Mouse (Mus musculus): ENCODE measurements around the gene Zfp825. TPM values are rescaled to one million over a fixed set of nuclear protein-coding genes. Genes with fewer than 3 reads are reported as not detected.
"Not testable (repeated sequence)": the region's sequence is repeated elsewhere in the genome, so short reads cannot be mapped to it uniquely, and the experiment has no call there.

Gene Zfp825
- 13.2 and 14.8 TPM in 2 replicates for polyA plus RNA-seq (2016; fragmentation: Nextera tagmentation; extraction: Ambion mirVana)

DNA sequence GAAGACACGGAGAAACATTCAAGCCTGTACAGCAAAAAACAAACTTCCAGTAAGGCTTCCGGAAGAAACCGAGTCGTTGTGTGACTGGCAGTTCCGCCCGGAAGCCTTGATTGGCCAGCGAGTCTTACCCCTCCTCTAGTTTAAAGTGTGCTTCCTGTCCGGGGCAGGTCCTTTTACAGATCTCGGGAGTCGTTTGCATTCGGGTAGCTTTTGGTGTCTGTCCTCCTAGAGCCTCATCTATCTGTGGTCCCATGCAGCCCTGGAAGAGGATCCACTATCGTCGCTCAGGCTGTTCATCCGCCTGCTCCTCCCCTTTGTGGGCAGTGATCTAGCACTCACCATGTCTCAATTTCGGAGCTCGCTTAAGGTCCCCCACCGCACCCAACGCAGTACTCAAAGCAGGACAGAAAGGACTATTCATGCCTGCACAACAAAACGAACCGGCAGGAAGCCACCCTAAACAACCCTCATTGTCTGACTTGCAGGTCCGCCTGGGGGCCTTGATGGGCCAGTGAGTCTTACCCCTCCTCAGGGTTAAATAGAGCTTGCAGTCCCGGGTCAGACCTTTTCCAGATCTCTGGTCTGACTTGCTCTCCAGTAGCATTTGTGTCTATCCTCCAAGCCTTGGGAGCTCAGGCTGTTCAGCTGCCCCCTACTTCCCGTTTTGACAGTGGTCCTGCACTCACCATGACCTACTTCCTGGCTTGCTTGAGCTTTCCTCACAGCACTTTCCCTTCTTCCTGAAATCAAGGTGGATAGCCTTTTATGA is at the start of gene Zfp825:
Gene Zfp825 (minus strand): TSS at position 82 of the 769 bp plus-strand sequence.
- Histone ChIP-seq H3K27me3 (replicated peaks) (no peaks in the 10 kb centered on the region), H3K4me3 (peak within 1 kb of the TSS; percentile 71), H3K4me1 (replicated peaks) (peaks cover 3% of the 10 kb centered on the region; the same call in 1 of the 2 replicates), H3K4me2 (peak within 1 kb of the TSS; percentile 96), H3K27ac (ENCODE audit: poor library complexity, severe bottlenecking) (peak within 1 kb of the TSS; percentile 91), H3K9ac (peak within 1 kb of the TSS; percentile 83), H3K9me3 (replicated peaks) (no peaks in the 10 kb centered on the region), H3K36me3 (no peaks in the 10 kb centered on the region)
- WGBS, result under 1% methylated on average over 23 of the region's 23 CpGs
- ATAC-seq (ENCODE audit: insufficient number of reproducible peaks, low FRiP score), result peak; percentile 93

DNA sequence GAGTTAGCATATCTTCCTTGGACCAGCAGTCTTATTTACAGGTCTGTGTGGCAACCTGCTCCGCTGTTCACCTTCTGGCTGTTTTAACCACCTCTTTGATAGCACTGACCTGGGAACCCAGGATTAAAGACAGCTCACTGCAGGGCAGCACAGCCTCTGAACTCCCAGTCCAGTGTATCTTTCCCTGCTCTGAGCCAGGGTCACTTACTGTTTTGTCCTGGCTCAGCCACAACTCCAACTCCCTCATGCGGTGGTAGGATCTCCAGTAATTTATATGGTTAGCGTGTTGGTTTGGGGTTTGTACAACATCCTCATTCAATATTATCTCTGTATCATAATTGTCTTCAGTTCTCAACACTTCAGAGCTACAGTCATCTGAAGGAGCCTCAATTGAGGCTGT is 41.6 kb upstream of the Zfp825 start:
- ATAC-seq (ENCODE audit: insufficient number of reproducible peaks, low FRiP score); H3K36me3 ChIP-seq; H3K27ac ChIP-seq (ENCODE audit: poor library complexity, severe bottlenecking); H3K4me2 ChIP-seq; H3K9me3 ChIP-seq (replicated peaks); H3K4me1 ChIP-seq (replicated peaks); H3K27me3 ChIP-seq (replicated peaks); H3K4me3 ChIP-seq; H3K9ac ChIP-seq: not testable (repeated sequence)
- WGBS, result 85% methylated on average over 3 of the region's 3 CpGs

DNA sequence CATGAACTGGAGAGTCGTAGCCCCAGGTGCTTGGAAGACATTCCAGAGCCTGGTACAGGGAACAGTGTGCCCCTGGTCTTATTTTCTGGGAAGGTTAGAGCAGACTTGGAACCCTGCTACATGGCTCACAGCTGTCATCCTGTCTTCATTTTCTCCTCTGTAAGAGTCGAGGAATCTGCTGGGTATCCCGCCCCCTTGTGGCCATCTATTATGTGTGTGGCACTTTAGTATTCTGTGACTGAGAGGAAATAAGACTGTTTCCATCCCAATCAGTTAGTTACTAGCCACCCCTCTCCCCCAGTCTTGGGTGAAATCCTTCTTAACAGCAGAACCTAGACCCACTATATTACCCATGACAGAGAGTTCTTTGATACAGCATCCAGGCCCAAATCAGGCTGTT is 41.1 kb upstream of the Zfp825 start:
- not testable (repeated sequence) for H3K4me1 ChIP-seq (replicated peaks); ATAC-seq (ENCODE audit: insufficient number of reproducible peaks, low FRiP score); H3K27ac ChIP-seq (ENCODE audit: poor library complexity, severe bottlenecking); H3K9ac ChIP-seq; H3K4me3 ChIP-seq; H3K9me3 ChIP-seq (replicated peaks); H3K4me2 ChIP-seq; H3K36me3 ChIP-seq; H3K27me3 ChIP-seq (replicated peaks)
- 16% methylated on average over 3 of the region's 3 CpGs for WGBS

DNA sequence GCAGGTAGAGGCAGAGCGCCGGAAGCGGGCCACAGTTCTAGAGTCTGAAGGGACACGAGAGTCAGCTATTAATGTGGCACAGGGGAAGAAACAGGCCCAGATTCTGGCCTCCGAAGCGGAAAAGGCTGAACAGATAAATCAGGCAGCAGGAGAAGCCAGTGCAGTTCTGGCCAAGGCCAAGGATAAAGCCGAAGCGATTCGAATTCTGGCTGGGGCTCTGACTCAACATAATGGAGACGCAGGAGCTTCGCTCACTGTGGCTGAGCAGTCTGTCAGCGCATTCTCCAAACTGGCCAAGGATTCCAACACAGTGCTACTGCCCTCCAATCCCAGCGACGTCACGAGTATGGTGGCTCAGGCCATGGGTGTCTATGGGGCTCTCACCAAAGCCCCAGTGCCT is 40.3 kb upstream of the Zfp825 start:
- Histone ChIP-seq H3K4me2 (no peak overlapping the region), H3K27me3 (replicated peaks) (no peaks in the 10 kb centered on the region), H3K4me1 (replicated peaks) (no peaks in the 10 kb centered on the region), H3K27ac (ENCODE audit: poor library complexity, severe bottlenecking) (no peak overlapping the region), H3K36me3 (no peaks in the 10 kb centered on the region), H3K4me3 (no peak overlapping the region), H3K9ac (no peak overlapping the region), H3K9me3 (replicated peaks) (0 out of 2 replicates have a peak, but pooled peaks cover 4% of the 10 kb centered on the region)
- 86% methylated on average over 15 of the region's 15 CpGs for WGBS
- no peak for ATAC-seq (ENCODE audit: insufficient number of reproducible peaks, low FRiP score)

DNA sequence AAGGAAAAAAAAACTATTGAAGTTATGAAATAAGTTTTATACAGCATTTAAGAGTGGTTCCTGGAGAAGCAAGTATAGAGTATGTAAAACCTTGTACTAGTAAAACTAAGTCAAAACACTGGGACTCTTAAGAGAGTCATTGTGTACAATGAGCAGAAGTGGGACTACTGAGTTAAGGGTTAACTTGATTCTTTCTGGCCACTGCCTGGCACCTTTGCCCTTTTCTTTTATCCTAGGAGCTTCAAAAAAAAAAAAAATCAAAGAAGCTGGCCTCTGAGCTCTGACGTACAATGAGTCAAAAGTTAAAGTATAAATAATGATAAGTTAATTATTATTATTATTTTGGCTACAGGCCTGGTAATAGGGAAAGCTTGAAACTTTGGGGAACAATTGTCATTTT is 37.5 kb upstream of the Zfp825 start:
- not testable (repeated sequence) for H3K9ac ChIP-seq; H3K4me2 ChIP-seq; H3K4me1 ChIP-seq (replicated peaks); ATAC-seq (ENCODE audit: insufficient number of reproducible peaks, low FRiP score); H3K36me3 ChIP-seq; H3K9me3 ChIP-seq (replicated peaks); H3K4me3 ChIP-seq; H3K27me3 ChIP-seq (replicated peaks); H3K27ac ChIP-seq (ENCODE audit: poor library complexity, severe bottlenecking)
- WGBS, result 53% methylated on average over 1 of the region's 1 CpGs

DNA sequence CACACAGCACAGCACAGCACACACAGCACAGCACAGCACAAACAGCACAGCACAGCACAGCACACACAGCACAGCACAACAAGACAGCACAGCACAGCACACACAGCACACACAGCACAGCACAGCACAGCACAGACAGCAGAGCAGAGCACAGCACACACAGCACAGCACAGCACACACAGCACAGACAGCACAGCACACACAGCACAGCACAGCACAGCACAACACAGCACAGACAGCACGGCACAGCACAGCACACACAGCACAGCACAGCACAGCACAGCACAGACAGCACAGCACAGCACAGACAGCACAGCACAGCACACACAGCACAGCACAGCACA is 35.6 kb upstream of the Zfp825 start:
- WGBS, result 11% methylated on average over 1 of the region's 1 CpGs
- H3K9ac ChIP-seq; H3K27ac ChIP-seq (ENCODE audit: poor library complexity, severe bottlenecking); H3K27me3 ChIP-seq (replicated peaks); H3K4me1 ChIP-seq (replicated peaks); H3K9me3 ChIP-seq (replicated peaks); H3K36me3 ChIP-seq; H3K4me3 ChIP-seq; H3K4me2 ChIP-seq: not testable (repeated sequence)
- peak; percentile 57; the same call in 1 of the 2 replicates for ATAC-seq (ENCODE audit: insufficient number of reproducible peaks, low FRiP score)

DNA sequence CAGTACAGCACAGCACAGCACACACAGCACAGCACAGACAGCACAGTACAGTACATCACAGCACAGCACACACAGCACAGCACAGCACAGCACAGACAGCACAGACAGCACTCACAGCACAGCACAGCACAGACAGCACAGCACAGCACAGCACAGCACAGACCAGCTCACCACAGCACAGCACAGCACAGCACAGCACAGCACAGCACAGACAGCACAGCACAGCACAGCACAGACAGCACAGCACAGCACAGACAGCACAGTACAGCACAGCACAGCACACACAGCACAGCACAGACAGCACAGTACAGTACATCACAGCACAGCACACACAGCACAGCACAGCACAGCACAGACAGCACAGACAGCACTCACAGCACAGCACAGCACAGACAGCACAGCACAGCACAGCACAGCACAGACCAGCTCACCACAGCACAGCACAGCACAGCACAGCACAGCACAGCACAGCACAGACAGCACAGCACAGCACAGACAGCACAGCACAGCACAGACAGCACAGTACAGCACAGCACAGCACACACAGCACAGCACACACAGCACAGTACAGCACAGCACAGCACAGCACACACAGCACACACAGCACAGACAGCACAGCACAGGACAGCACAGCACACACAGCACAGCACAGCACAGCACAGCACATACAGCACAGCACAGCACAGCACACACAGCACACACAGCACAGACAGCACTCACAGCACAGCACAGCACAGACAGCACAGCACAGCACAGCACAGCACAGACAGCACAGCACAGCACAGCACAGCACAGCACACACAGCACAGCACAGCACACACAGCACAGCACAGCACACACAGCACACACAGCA is 35.0 kb upstream of the Zfp825 start:
- ATAC-seq (ENCODE audit: insufficient number of reproducible peaks, low FRiP score), result peak; percentile 63
- not testable (repeated sequence) for H3K4me3 ChIP-seq; H3K27me3 ChIP-seq (replicated peaks); H3K9me3 ChIP-seq (replicated peaks); H3K9ac ChIP-seq; H3K4me1 ChIP-seq (replicated peaks); H3K36me3 ChIP-seq; H3K27ac ChIP-seq (ENCODE audit: poor library complexity, severe bottlenecking); H3K4me2 ChIP-seq

DNA sequence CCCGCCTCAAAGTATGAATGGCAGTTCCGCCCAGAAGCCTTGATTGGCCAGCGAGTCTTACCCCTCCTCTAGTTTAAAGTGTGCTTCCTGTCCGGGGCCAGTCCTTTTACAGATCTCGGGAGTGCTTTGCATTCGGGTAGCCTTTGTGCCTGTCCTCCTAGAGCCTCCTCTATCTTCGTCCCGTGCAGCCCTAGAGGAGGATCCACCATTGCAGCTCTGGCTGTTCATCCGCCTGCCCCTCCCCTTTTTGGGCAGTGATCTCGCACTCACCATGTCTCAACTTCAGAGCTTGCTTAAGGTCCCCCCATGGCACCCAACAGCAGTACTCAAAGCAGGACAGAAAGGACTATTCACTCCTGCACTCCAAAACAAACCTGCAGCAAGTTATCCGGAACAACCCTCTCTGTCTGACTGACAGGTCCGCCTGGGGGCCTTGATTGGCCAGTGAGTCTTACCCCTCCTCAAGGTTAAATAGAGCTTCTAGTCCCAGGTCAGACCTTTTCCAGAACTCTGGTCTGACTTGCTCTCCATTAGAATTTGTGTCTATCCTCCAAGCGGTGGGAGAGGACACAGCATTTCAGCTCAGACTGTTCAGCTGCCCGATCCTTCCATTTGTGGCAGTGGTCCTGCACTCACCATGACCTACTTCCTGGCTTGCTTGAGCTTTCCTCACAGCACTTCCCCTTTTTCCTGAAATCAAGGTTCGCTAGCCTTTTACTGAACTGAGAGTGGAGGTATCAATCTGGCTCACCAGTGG is 28.9 kb upstream of the Zfp825 start:
- 2% methylated on average over 15 of the region's 15 CpGs for WGBS
- peak overlapping the region; percentile 67 for H3K4me3 ChIP-seq
- peak; percentile 94 for ATAC-seq (ENCODE audit: insufficient number of reproducible peaks, low FRiP score)
- H3K9me3 ChIP-seq (replicated peaks), result no peaks in the 10 kb centered on the region
- peak overlapping the region; percentile 96 for H3K27ac ChIP-seq (ENCODE audit: poor library complexity, severe bottlenecking)
- no peaks in the 10 kb centered on the region for H3K4me1 ChIP-seq (replicated peaks)
- peak overlapping the region; percentile 69 for H3K9ac ChIP-seq
- no peaks in the 10 kb centered on the region for H3K36me3 ChIP-seq
- peak overlapping the region; percentile 81 for H3K4me2 ChIP-seq
- H3K27me3 ChIP-seq (replicated peaks), result no peaks in the 10 kb centered on the region

DNA sequence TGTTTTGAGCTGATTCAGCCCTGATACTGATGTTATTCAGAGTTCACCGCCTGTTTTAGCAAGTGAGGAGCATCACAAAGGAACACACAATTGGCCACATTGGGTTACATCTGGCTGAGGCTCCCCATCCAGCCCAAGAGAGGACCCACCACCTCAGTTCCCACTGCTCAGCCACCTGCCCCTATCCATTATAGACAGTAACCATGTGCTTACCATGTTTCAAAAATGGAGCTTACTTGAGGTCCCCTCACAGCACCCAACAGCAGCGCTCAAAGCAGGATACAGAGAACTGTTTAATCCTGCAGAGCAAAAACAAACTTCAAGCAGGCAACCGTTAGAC is 28.3 kb upstream of the Zfp825 start:
- not testable (repeated sequence) for H3K36me3 ChIP-seq; ATAC-seq (ENCODE audit: insufficient number of reproducible peaks, low FRiP score); H3K27me3 ChIP-seq (replicated peaks); H3K4me1 ChIP-seq (replicated peaks); H3K9me3 ChIP-seq (replicated peaks)
- Histone ChIP-seq H3K9ac (peak overlapping the region; percentile 69), H3K4me2 (peak overlapping the region; percentile 81), H3K4me3 (peak overlapping the region; percentile 67), H3K27ac (ENCODE audit: poor library complexity, severe bottlenecking) (peak overlapping the region; percentile 96)
- 3% methylated on average over 3 of the region's 3 CpGs for WGBS

DNA sequence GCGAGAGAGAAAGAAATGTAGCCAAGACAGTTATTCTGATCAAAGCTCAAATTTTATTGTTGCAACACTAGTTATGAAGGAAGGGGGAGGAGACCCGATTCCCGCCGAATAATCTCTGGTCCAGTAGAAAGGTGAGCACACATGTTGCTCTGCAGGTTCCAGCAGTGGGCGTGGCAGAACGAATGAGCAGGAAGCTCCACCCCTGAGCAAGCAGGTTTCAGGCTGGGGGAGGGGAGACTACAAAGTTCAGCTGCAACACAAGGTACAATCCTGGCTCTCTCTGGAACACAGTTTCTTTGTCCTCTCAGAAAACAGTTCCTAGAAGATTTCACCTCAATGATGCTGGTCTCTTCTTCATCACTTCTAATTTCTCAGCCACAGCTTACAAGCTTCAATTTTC is 14.2 kb upstream of the Zfp825 start:
- H3K4me1 ChIP-seq (replicated peaks); H3K4me3 ChIP-seq; H3K9me3 ChIP-seq (replicated peaks); ATAC-seq (ENCODE audit: insufficient number of reproducible peaks, low FRiP score); H3K4me2 ChIP-seq; H3K27me3 ChIP-seq (replicated peaks); H3K36me3 ChIP-seq; H3K9ac ChIP-seq; H3K27ac ChIP-seq (ENCODE audit: poor library complexity, severe bottlenecking): not testable (repeated sequence)
- 84% methylated on average over 6 of the region's 6 CpGs for WGBS

DNA sequence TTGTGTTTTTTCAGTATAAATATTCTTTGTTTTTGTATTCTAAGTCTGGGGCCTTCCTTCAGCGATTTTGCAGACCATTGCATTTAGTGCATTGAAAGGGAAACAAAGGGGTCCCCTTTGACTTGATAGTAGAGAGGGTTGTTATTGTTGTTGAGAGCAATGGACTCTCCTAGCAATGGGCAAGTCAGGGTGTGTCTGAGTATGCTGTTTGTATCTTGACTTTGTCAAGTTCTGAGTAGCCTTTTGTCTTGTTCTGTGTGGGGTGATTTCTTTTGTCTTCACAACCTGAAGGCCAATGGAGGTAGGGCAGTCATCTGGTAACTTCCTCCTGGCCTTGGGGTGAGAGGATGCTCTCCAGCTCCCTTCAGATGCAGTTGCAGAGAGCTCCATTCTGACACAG is 9.1 kb upstream of the Zfp825 start:
- H3K36me3 ChIP-seq; H3K4me1 ChIP-seq (replicated peaks); H3K27ac ChIP-seq (ENCODE audit: poor library complexity, severe bottlenecking); ATAC-seq (ENCODE audit: insufficient number of reproducible peaks, low FRiP score); H3K9ac ChIP-seq; H3K4me3 ChIP-seq; H3K4me2 ChIP-seq; H3K27me3 ChIP-seq (replicated peaks); H3K9me3 ChIP-seq (replicated peaks): not testable (repeated sequence)
- WGBS, result 73% methylated on average over 1 of the region's 1 CpGs
